In genomic region chr7:80575750-80576149, GRCm38 (mm10) we compare ENCODE assay signal across 17 mouse cellular contexts. TPM values are rescaled to one million over a fixed set of nuclear protein-coding genes. Genes with fewer than 3 reads are reported as not detected.
A peak's percentile ranks its signal among the peaks of the same experiment; 100 is the strongest.
DNase-seq lines count a peak whose midpoint lies in the region; ATAC-seq and TF ChIP-seq lines count a peak whose summit lies in the region.
"Had no signal": no experiment of that assay in that cellular context is flagged by ENCODE, and none has a peak within 500 bp of the region (broad histone marks: within the 10 kb centered on the region; RNA-seq: fewer than 3 reads in every experiment).

No protein-coding gene starts in this region.

- peaks cover 12% of the 10 kb centered on the region; the same call in 1 of the 2 replicates for H3K4me1 ChIP-seq in spleen, adult 2 months (ENCODE audit: control insufficient read depth, insufficient read depth, insufficient read length)
- peaks cover 11% of the 10 kb centered on the region for H3K4me1 ChIP-seq in bone marrow macrophage, adult 2 months (ENCODE audit: control insufficient read depth, insufficient read depth, low read length)
- H3K4me1 ChIP-seq: forebrain, embryonic 13.5 days; neural tube, embryonic 13.5 days had no signal

- ATAC-seq in monocyte, adult 5-6 weeks (replicated peaks; ENCODE audit: insufficient number of reproducible peaks, low FRiP score, low TSS enrichment, poor library complexity, severe bottlenecking) = peak; percentile 38; the same call in 1 of the 2 replicates
- ATAC-seq: forebrain, embryonic 13.5 days; midbrain, embryonic 13.5 days had no signal

- H3K36me3 ChIP-seq in spleen, adult 2 months (ENCODE audit: control insufficient read depth, insufficient read depth, low read length) = no peaks in the 10 kb centered on the region
- H3K36me3 ChIP-seq: heart, embryonic 10.5 days; limb, embryonic 10.5 days; liver, embryonic 13.5 days; midbrain, embryonic 13.5 days; neural tube, embryonic 13.5 days had no signal

- no peaks in the 10 kb centered on the region for H3K27me3 ChIP-seq in spleen, adult 2 months (ENCODE audit: control insufficient read depth, insufficient read depth, low read length)
- H3K27me3 ChIP-seq: forebrain, embryonic 13.5 days; midbrain, embryonic 13.5 days; neural tube, embryonic 13.5 days had no signal

- no peak for TF ChIP-seq POLR2A in spleen, adult 2 months (IDR thresholded peaks at IDR 0.05; ENCODE audit: low read depth, low read length)
- no peak for TF ChIP-seq POLR2A in bone marrow macrophage, adult 2 months (IDR thresholded peaks at IDR 0.05; ENCODE audit: borderline replicate concordance, low read depth, low read length)

- DNase-seq in spleen, adult 2 months (ENCODE audit: low read depth in 1 of 2, low spot score in 2 of 2) = peak in 1 of 2 experiments; percentile 25
- no peak for DNase-seq in spleen, postnatal 14 days (ENCODE audit: low spot score in 2 of 2)
- peak; percentile 56 for DNase-seq in CD4-positive, CD25-positive, alpha-beta regulatory T cell, adult 2 months (ENCODE audit: low read depth, low spot score)
- no peak for DNase-seq in gastrocnemius, postnatal 36 days
- no peak for DNase-seq in gastrocnemius, adult 2 months
- DNase-seq in frontal cortex, postnatal 36 days (ENCODE audit: low spot score in 2 of 2) = no peak
- DNase-seq: cerebellum, adult 9-10 months; embryo, embryonic 11 days; liver, embryonic 13.5 days; lung, postnatal 14 days had no signal

- WGBS in spleen, adult 2 months = 14% methylated on average over 9 of the region's 9 CpGs

- TF ChIP-seq CTCF in spleen, adult 2 months (IDR thresholded peaks at IDR 0.05; ENCODE audit: extremely low read depth, insufficient read depth, insufficient read length, insufficient replicate concordance) = no peak
- TF ChIP-seq CTCF in bone marrow macrophage, adult 2 months (IDR thresholded peaks at IDR 0.05; ENCODE audit: low read depth, low read length) = no peak
- no peak for TF ChIP-seq CTCF in gastrocnemius, adult 2 months (IDR thresholded peaks at IDR 0.05)

- H3K27ac ChIP-seq in spleen, adult 2 months (ENCODE audit: insufficient read depth, low read length) = peak overlapping the region; percentile 43
- H3K27ac ChIP-seq in bone marrow macrophage, adult 2 months (ENCODE audit: insufficient read depth, low read depth, low read length) = peak overlapping the region; percentile 21
- no peak overlapping the region for H3K27ac ChIP-seq in gastrocnemius, adult 2 months
- H3K27ac ChIP-seq: forebrain, embryonic 13.5 days; heart, embryonic 10.5 days; limb, embryonic 10.5 days; liver, embryonic 13.5 days; midbrain, embryonic 13.5 days; neural tube, embryonic 13.5 days had no signal

- H3K4me3 ChIP-seq in spleen, adult 2 months (ENCODE audit: extremely low read depth, insufficient read depth, insufficient read length) = no peak overlapping the region
- H3K4me3 ChIP-seq in bone marrow macrophage, adult 2 months (ENCODE audit: insufficient read depth, low read length) = no peak overlapping the region
- H3K4me3 ChIP-seq in gastrocnemius, adult 2 months = no peak overlapping the region
- H3K4me3 ChIP-seq: forebrain, embryonic 13.5 days; heart, embryonic 10.5 days; limb, embryonic 10.5 days; liver, embryonic 13.5 days; midbrain, embryonic 13.5 days; neural tube, embryonic 13.5 days had no signal

- intact Hi-C loops in gastrocnemius, postnatal 36 days (cut with DNase I) = no loop called here
- intact Hi-C loops in gastrocnemius, adult 2 months (cut with DNase I) = no loop called here

RNA-seq across cellular contexts. Expression of gene Blm, which starts 40.8 kb away (rescaled TPM):
- polyA plus RNA-seq in spleen, adult 2 months (2012; rRNA removed) = 1.1 and 1.6 TPM in 2 replicates
- polyA plus RNA-seq in bone marrow macrophage, adult 2 months (2012; ENCODE audit: insufficient read depth, insufficient read length, missing spikeins) = 10.2 and 13.6 TPM in 2 replicates
- 14.3 to 17.8 TPM (median 14.4 TPM) in 3 replicates for total RNA-seq in monocyte, adult 5-6 weeks (2017)
- total RNA-seq in gastrocnemius, postnatal 36 days (2021) = 1 to 10 TPM in 1 of 2 experiments, under 1 TPM in 1; 0.64 to 1.1 TPM
- 1 to 10 TPM; 1.0 TPM for total RNA-seq in gastrocnemius, adult 2 months (2021)
